Mouse (Mus musculus) cortical plate, adult 2 months (tissue): ENCODE measurements around the gene Adgrv1. TPM values are rescaled to one million over a fixed set of nuclear protein-coding genes. Genes with fewer than 3 reads are reported as not detected.
"Not testable (repeated sequence)": the region's sequence is repeated elsewhere in the genome, so short reads cannot be mapped to it uniquely, and the experiment has no call there.

ENCODE experiments used
- H3K27ac ChIP-seq: fragments of 200-500 bp; 2 replicates; pipeline ENCODE4 v1.5.1; 2012; ENCODE audit warnings: low read length, control low read depth, inconsistent platforms; ENCODE audit not compliant: insufficient read depth
- H3K4me1 ChIP-seq: fragments of 200-500 bp; 2 replicates; pipeline ENCODE4 v1.6.1; 2011; ENCODE audit warnings: low read length; ENCODE audit not compliant: control insufficient read depth, insufficient read depth
- H3K4me3 ChIP-seq: fragments of 200-500 bp; 2 replicates; pipeline ENCODE4 v1.5.1; 2011; ENCODE audit warnings: mild to moderate bottlenecking, low read length, control low read depth; ENCODE audit not compliant: insufficient read depth
- CTCF ChIP-seq: fragments of 200-500 bp; IDR thresholded peaks from 2 replicates; pipeline ENCODE4 v1.5.1; 2011; ENCODE audit warnings: mild to moderate bottlenecking, control low read depth, low read length; ENCODE audit not compliant: insufficient read depth; ENCODE audit errors: extremely low read depth
- POLR2A ChIP-seq: fragments of 200-500 bp; IDR thresholded peaks from 2 replicates; pipeline ENCODE4 v1.6.1; 2011; ENCODE audit warnings: mild to moderate bottlenecking, low read length, control low read depth; ENCODE audit not compliant: insufficient read depth; ENCODE audit errors: extremely low read depth
- polyA plus RNA-seq: library from polyadenylated mRNA; depleted of rRNA; stranded (reverse); fragments of >200 nt; gene quantifications from 2 replicates; pipeline ENCODE4 v1.2.3, GENCODE M21; 2012; rRNA removed

The Adgrv1 gene
- polyA plus RNA-seq = 1.9 and 2.4 TPM in 2 replicates

- Histone ChIP-seq H3K27ac (no peak within 1 kb of the TSS), H3K4me3 (peak within 1 kb of the TSS; percentile 34), H3K4me1 (no peaks in the 10 kb centered on the region)
- TF ChIP-seq CTCF (no peak), POLR2A (no peak)
Observed at GRCm38 (mm10) chr13:81632720-81633415, at the start of gene Adgrv1. Adgrv1 (minus strand) TSS chr13:81633154.

DNA sequence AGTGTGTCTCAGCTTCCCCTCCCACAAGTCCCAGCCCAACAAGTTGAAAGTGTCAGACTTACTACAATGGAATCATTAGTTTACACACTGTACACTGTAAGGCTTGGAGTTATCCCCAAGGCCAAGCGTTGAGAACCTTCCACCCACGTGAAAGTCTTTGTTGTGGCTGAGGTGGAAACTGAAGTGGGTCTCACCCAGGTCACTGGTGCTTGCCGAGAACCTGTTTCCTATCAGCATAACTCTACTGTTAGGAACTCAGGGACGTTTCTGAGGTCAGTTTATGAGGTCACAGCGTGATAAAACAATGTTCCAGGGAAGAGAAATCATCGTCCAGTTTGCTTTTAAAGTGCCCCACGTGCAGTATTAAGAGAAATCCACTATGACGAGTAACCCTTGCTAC lies 42.4 kb upstream of the Adgrv1 start:
- Histone ChIP-seq H3K27ac (no peak overlapping the region), H3K4me3 (no peak overlapping the region), H3K4me1 (no peaks in the 10 kb centered on the region)
- no peak for TF ChIP-seq POLR2A
- TF ChIP-seq CTCF = no peak

DNA sequence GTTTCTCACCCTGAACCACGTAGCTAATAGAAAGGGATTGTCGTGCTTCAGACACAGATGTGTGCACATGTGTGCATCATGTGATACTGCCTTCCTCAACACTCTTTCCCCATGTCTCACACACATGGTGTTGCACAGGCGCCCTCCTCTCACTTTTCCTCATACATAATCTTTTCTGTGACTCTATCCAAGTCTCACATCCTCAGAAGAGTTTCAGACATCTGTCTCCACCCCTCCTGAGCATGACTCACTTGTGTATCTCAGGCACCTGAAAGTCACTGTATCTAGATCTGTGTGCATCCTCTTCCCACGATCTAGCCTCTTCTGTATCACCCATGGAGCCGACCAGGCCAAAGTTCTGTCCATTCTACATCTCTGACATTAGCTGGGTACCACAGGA lies 34.8 kb upstream of the Adgrv1 start:
- Histone ChIP-seq H3K27ac (no peak overlapping the region), H3K4me1 (peaks cover 4% of the 10 kb centered on the region)
- TF ChIP-seq CTCF (no peak), POLR2A (no peak)

GRCm38 (mm10) chr13:81664331-81664698 lies 31.4 kb upstream of the Adgrv1 start:
- peaks cover 4% of the 10 kb centered on the region for H3K4me1 ChIP-seq
- H3K27ac ChIP-seq = no peak overlapping the region
- H3K4me3 ChIP-seq = no peak overlapping the region
- TF ChIP-seq CTCF = no peak
- TF ChIP-seq POLR2A = no peak

More for the DNA sequence above, 34.8 kb upstream of the Adgrv1 start:
- no peak overlapping the region for H3K4me3 ChIP-seq

DNA sequence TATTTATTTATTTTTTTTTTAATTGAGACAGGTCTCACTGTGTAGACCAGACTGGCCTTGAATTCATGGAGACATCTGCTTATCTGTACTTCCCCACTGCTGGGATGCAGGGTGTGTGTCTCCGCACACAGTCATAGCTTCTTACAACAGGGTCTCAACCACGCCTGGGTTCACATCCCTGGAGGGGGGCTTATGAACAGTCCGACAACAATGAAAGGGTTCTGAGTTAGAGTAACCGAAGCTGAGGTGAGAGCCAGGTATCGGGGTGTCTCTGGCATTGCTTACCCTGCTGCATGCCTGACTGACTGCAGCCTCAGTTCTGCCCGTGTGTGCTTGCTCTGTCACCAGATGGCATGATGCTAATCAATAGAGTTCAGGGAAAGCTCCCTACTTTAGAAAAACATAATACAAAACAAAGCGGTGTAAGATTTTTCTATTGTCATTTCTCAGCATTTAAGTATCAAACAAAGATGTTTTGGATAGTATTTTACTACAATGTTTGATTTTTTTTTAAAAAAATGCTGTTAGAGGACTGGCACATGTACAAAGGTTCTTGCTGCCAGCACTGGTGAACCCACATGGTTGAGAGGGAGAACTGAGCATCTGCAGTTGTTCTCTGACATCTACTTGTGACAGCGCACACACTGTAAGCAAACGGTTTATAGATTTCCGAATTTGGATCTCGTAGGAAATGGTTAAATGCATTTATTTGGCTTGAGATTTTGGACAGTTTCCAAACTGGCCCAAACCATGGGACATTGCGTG lies 30.8 kb upstream of the Adgrv1 start:
- Histone ChIP-seq H3K4me1 (peaks cover 4% of the 10 kb centered on the region), H3K4me3 (no peak overlapping the region), H3K27ac (no peak overlapping the region)
- TF ChIP-seq CTCF (no peak), POLR2A (no peak)

DNA sequence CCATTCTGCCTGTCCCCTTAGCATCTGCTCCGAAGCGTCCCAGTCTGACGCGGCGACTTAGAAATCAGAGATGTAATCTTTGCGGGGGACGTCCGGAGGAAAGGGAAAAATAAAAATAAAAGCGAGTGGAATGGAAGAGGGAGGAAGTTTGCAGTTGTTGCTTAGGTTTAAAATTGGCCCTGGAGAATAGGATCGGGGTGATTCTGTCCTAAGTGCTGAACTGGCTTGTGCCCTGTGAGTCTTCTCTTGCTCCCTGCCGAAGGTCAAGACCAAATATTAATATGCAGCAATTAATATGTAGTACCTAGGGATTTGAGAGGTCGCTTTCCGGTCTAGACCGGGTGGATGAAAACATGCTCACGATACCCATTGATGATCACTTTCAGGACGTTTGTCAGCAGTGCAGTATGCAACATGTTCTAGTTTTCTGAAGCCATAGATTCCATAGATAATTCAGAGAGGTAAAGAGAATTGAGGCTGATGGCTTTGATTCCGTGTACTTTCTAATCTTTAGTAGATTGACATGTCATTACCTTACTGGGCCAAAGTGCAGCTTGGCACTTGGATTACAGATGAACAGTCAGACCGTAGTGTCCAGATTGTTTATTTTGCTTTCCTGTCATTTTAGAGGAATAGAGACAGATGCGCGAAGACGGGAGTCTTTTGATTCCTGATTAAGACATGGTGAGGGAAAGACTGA lies 25.2 kb upstream of the Adgrv1 start:
- no peak for TF ChIP-seq CTCF
- no peak for TF ChIP-seq POLR2A
- peak overlapping the region; percentile 66 for H3K4me3 ChIP-seq
- no peaks in the 10 kb centered on the region for H3K4me1 ChIP-seq

GRCm38 (mm10) chr13:81657351-81658052 lies 24.5 kb upstream of the Adgrv1 start, which contains the start of gene Lysmd3:
Lysmd3 (plus strand) TSS chr13:81657663.
- Histone ChIP-seq H3K4me1 (no peaks in the 10 kb centered on the region), H3K27ac (peak within 1 kb of the TSS; percentile 51; the same call in 1 of the 2 replicates), H3K4me3 (peak within 1 kb of the TSS; percentile 66)
- TF ChIP-seq POLR2A (peak; percentile 36; the same call in 1 of the 2 replicates), CTCF (no peak)

More for the DNA sequence above, 25.2 kb upstream of the Adgrv1 start:
- H3K27ac ChIP-seq = no peak overlapping the region

DNA sequence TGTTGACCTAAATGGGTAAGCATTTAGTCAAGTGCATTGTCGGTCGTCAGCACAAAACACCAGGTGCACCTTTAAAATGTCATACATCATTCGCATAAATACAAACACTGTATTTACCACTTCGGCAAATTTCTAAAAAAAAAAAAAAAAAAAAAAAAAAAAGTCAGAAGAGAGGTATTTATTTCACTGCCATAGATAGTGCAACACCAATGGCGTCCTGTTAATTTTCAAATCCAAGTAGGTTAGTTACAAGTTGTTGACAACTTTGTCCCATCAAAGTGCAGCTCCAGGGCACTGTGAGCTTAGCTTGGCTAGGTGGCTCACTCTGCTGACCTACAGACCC lies 24.0 kb upstream of the Adgrv1 start:
- Histone ChIP-seq H3K4me1 (no peaks in the 10 kb centered on the region), H3K4me3 (peak overlapping the region; percentile 66), H3K27ac (peak overlapping the region; percentile 41; the same call in 1 of the 2 replicates)
- TF ChIP-seq CTCF = no peak
- TF ChIP-seq POLR2A = no peak

- Histone ChIP-seq H3K27ac (no peak overlapping the region), H3K4me1 (no peaks in the 10 kb centered on the region), H3K4me3 (no peak overlapping the region)
- no peak for TF ChIP-seq POLR2A
- TF ChIP-seq CTCF = no peak
Observed at GRCm38 (mm10) chr13:81656091-81656850, 23.3 kb upstream of the Adgrv1 start.

DNA sequence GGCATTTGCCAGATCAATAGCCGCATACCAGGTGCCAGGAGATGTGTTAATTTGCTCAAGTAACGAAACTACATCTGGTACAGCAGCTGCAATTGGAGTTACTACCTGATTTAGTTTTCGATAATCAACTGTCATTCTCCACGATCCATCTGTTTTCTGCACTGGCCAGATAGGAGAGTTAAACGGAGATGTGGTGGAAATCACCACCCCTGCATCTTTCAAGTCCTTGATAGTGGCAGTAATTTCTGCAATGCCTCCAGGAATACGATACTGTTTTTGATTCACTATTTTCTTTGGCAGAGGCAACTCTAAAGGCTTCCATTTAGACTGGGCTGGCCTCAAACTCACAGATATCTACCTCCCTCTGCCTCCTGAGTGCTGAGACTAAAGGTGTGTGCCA lies 17.4 kb upstream of the Adgrv1 start:
- not testable (repeated sequence) for H3K4me1 ChIP-seq, H3K4me3 ChIP-seq, H3K27ac ChIP-seq
